Mouse (Mus musculus): ENCODE data around the gene Agmat.

GRCm38 (mm10) chr4:141766668-141767352 lies 20.3 kb downstream of the Agmat start:
- TF ChIP-seq CTCF (IDR thresholded peaks at IDR 0.05; ENCODE audit: borderline replicate concordance, extremely low read depth, insufficient read depth, insufficient read length) (no peak), POLR2A (IDR thresholded peaks at IDR 0.05; ENCODE audit: borderline replicate concordance, extremely low read depth, insufficient read depth, insufficient read length, poor library complexity, severe bottlenecking) (no peak)
